ENCODE assay signal across 8 mouse cellular contexts in genomic region chr4:156109570-156110331, GRCm38 (mm10). TPM values are rescaled to one million over a fixed set of nuclear protein-coding genes. Genes with fewer than 3 reads are reported as not detected.
A peak's percentile ranks its signal among the peaks of the same experiment; 100 is the strongest.
DNase-seq lines count a peak whose midpoint lies in the region; ATAC-seq lines count a peak whose summit lies in the region.

9430015G10Rik (plus strand) TSS chr4:156109982.

- peak within 1 kb of the TSS; percentile 81 to 90 for H3K4me3 ChIP-seq in heart, embryonic 14.5 days (ENCODE audit: control insufficient read depth in 1 of 2, insufficient read depth in 1 of 2, low read depth in 1 of 2, low read length in 2 of 2)
- H3K4me3 ChIP-seq in liver, embryonic 13.5 days (replicated peaks), result peak within 1 kb of the TSS; percentile 77
- H3K4me3 ChIP-seq in stomach, embryonic 16.5 days (replicated peaks; ENCODE audit: low read length), result peak within 1 kb of the TSS; percentile 64

- H3K36me3 ChIP-seq in heart, embryonic 14.5 days (ENCODE audit: control insufficient read depth, insufficient read depth, low read length), result no peaks in the 10 kb centered on the region; the same call in 1 of the 2 replicates
- H3K36me3 ChIP-seq in liver, embryonic 13.5 days, result peaks cover 7% of the 10 kb centered on the region; the same call in 1 of the 2 replicates
- H3K36me3 ChIP-seq in stomach, embryonic 16.5 days (ENCODE audit: control insufficient read depth, insufficient read depth, low read length), result no peaks in the 10 kb centered on the region

- peak; percentile 95 for ATAC-seq in CD4-positive, CD25-positive, alpha-beta regulatory T cell, adult 4 months
- ATAC-seq in heart, embryonic 14.5 days (ENCODE audit: insufficient number of reproducible peaks, insufficient read depth, low FRiP score, low read depth), result peak; percentile 96
- peak; percentile 98 for ATAC-seq in liver, embryonic 13.5 days (ENCODE audit: low read depth)
- peak; percentile 97 for ATAC-seq in stomach, embryonic 16.5 days (ENCODE audit: insufficient read depth, low FRiP score)

- peaks cover 4 to 11% of the 10 kb centered on the region in 2 experiments; a peak in 2 of 4 replicates for H3K4me1 ChIP-seq in heart, embryonic 14.5 days (ENCODE audit: control insufficient read depth in 2 of 2, insufficient read depth in 2 of 2, low read length in 2 of 2)
- peaks cover 37% of the 10 kb centered on the region for H3K4me1 ChIP-seq in liver, embryonic 13.5 days (replicated peaks)
- no peaks in the 10 kb centered on the region for H3K4me1 ChIP-seq in stomach, embryonic 16.5 days (ENCODE audit: control insufficient read depth, insufficient read depth, low read length)

- H3K9me3 ChIP-seq in heart, embryonic 14.5 days (ENCODE audit: control insufficient read depth, low read length), result no peaks in the 10 kb centered on the region
- no peaks in the 10 kb centered on the region for H3K9me3 ChIP-seq in liver, embryonic 13.5 days (replicated peaks)
- no peaks in the 10 kb centered on the region for H3K9me3 ChIP-seq in stomach, embryonic 16.5 days (replicated peaks; ENCODE audit: control insufficient read depth, low read length)

- H3K27me3 ChIP-seq in heart, embryonic 14.5 days (ENCODE audit: control insufficient read depth, insufficient read depth, low read length), result no peaks in the 10 kb centered on the region
- H3K27me3 ChIP-seq in liver, embryonic 13.5 days, result no peaks in the 10 kb centered on the region
- no peaks in the 10 kb centered on the region for H3K27me3 ChIP-seq in stomach, embryonic 16.5 days (ENCODE audit: control insufficient read depth, insufficient read depth, low read length)

- DNase-seq in c-Kit-negative CD71-positive TER-119-positive erythroid progenitor cells, embryonic 14.5 days (ENCODE audit: low read depth, low spot score), result peak; percentile 97
- peak; percentile 97 for DNase-seq in fibroblast of lung, adult 2 months (ENCODE audit: low read depth)
- peak; percentile 98 for DNase-seq in kidney, postnatal 14 days
- peak; percentile 98 for DNase-seq in liver, embryonic 13.5 days
- DNase-seq in neural tube, embryonic 10.5 days (ENCODE audit: extremely low spot score, low spot score), result peak; percentile 98

- under 1% methylated on average over 56 of the region's 60 CpGs for WGBS in heart, embryonic 14.5 days
- under 1% methylated on average over 60 of the region's 60 CpGs for WGBS in liver, embryonic 13.5 days (ENCODE audit: insufficient replicate concordance)
- WGBS in stomach, embryonic 16.5 days, result under 1% methylated on average over 60 of the region's 60 CpGs

- H3K9ac ChIP-seq in heart, embryonic 14.5 days (ENCODE audit: low read length), result peak within 1 kb of the TSS; percentile 91
- H3K9ac ChIP-seq in liver, embryonic 13.5 days, result peak within 1 kb of the TSS; percentile 91
- H3K9ac ChIP-seq in stomach, embryonic 16.5 days (ENCODE audit: low read length), result peak within 1 kb of the TSS; percentile 80

- peak within 1 kb of the TSS; percentile 79 for H3K4me2 ChIP-seq in heart, embryonic 14.5 days (ENCODE audit: low read length)
- H3K4me2 ChIP-seq in liver, embryonic 13.5 days, result peak within 1 kb of the TSS; percentile 74
- H3K4me2 ChIP-seq in stomach, embryonic 16.5 days (ENCODE audit: low read depth, low read length), result peak within 1 kb of the TSS; percentile 66

- H3K27ac ChIP-seq in heart, embryonic 14.5 days (replicated peaks in 1 of 2; ENCODE audit: control insufficient read depth in 1 of 2, insufficient read depth in 1 of 2, low read depth in 2 of 2, low read length in 2 of 2), result peak within 1 kb of the TSS; percentile 90 to 93
- H3K27ac ChIP-seq in liver, embryonic 13.5 days, result peak within 1 kb of the TSS; percentile 91
- H3K27ac ChIP-seq in stomach, embryonic 16.5 days (ENCODE audit: low read length), result peak within 1 kb of the TSS; percentile 88

RNA-seq across cellular contexts. Expression of gene 9430015G10Rik, which starts in this region (rescaled TPM):
- 10 to 100 TPM; 17.4 to 29.4 TPM for polyA plus RNA-seq in CD4-positive, CD25-positive, alpha-beta regulatory T cell, adult 4 months (2017; shearing (Covaris generic))
- polyA plus RNA-seq in heart, embryonic 14.5 days (2014; fragmentation: Nextera tagmentation; extraction: Ambion mirVana), result 12.0 and 14.6 TPM in 2 replicates
- polyA plus RNA-seq in liver, embryonic 13.5 days (2015; fragmentation: Nextera tagmentation; extraction: Ambion mirVana), result 11.8 and 13.8 TPM in 2 replicates
- polyA plus RNA-seq in stomach, embryonic 16.5 days (2015; fragmentation: Nextera tagmentation; extraction: Ambion mirVana), result 26.8 and 32.3 TPM in 2 replicates

Comparison
In these comparisons a context has a peak if more than half of its experiments do, and no peak if none do; other contexts are left out.
1. Peak in every context shown above with its lines: DNase-seq, ATAC-seq, H3K4me3 ChIP-seq and H3K27ac ChIP-seq.